Mouse (Mus musculus) kidney, postnatal 25 days (tissue): ENCODE data around the gene Itgb1bp1.

Experiments used
- DNase-seq, 2 experiments: peaks; one replicate each; pipeline ENCODE4 v3.0.0; 2021; ENCODE audit warnings: mixed read lengths in 2 of 2

Itgb1bp1 gene

DNA sequence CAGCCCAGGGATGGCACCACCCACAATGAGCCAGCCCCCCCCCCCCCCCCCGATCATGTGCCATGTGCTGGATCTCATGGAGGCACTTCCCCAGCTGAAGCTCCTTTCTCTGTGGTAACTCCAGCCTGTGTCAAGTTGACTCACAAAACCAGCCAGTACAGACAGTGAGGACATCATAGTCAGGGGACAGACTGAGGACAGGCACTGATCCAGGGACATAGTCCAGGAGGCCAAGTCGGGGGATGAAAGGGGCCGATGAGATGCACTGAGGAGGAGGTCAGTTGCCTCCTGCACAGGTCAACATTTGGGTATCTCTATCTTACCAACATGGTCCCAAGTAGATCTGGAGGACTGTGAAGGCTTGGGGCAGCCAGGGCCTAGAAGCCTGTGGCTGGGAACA, 90.6 kb downstream of the Itgb1bp1 start:
- no peak for DNase-seq

DNA sequence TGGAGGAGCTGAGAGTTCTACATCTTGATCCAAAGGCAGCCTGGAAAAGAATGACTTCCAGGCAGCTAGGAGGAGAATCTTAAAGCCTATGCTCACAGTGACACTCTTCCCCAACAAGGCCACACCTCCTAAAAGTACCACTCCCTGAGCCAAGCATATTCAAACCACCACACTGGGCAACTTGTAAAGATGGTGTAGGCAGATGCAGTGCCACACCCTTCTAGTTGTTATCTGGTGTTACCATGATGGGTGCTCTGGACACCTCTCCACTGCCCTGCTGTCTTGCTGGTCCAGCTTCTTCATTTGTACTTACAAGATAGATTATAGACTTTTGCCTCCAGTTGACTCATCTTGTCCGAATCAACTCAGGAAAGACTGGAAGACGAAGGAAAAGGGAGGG, 94.5 kb downstream of the Itgb1bp1 start:
- DNase-seq = no peak
